Mouse (Mus musculus) gastrocnemius, postnatal 14 days (tissue): ENCODE results near the gene Igflr1. TPM values are rescaled to one million over a fixed set of nuclear protein-coding genes. Genes with fewer than 3 reads are reported as not detected.

Experiments
- DNase-seq: peaks from one replicate; pipeline ENCODE4 v3.0.0; 2021; ENCODE audit warnings: mixed read lengths
- intact Hi-C: fragments of 180-260 bp; cut with DNase I; formaldehyde crosslinking; loops from one replicate; pipeline ENCODE4 v1.15.1; 2025; ENCODE audit warnings: low total_unique reads
- total RNA-seq, 2 experiments: library from RNA; stranded (reverse); gene quantifications; 2 replicates each; pipeline ENCODE4 v1.2.3; 2021

Igflr1 gene
- total RNA-seq, 2 experiments from 2014 or later = 0.60 to 0.88 TPM

GRCm38 (mm10) chr7:30553021-30553589 lies 12.1 kb upstream of the Igflr1 start:
- DNase-seq = peak; percentile 67
- intact Hi-C loops = no loop called here

GRCm38 (mm10) chr7:30553810-30554584 lies 11.2 kb upstream of the Igflr1 start:
- no peak for DNase-seq
- intact Hi-C loops = no loop called here

GRCm38 (mm10) chr7:30556894-30557536 lies 8.2 kb upstream of the Igflr1 start:
- intact Hi-C loops = no loop called here
- no peak for DNase-seq

GRCm38 (mm10) chr7:30557901-30558514 lies 7.2 kb upstream of the Igflr1 start:
- intact Hi-C loops = no loop called here

GRCm38 (mm10) chr7:30558656-30559442 lies 6.4 kb upstream of the Igflr1 start:
- intact Hi-C loops = no loop called here
- no peak for DNase-seq

More at GRCm38 (mm10) chr7:30557901-30558514, 7.2 kb upstream of the Igflr1 start:
- DNase-seq = no peak

GRCm38 (mm10) chr7:30559443-30559954 lies 5.7 kb upstream of the Igflr1 start, which contains the start of gene Lin37:
Gene Lin37 (minus strand): TSS chr7:30559838.
- intact Hi-C loops = no loop called here
- peak; percentile 96 for DNase-seq

- intact Hi-C loops = no loop called here
These were observed 4.9 kb upstream of the Igflr1 start for GRCm38 (mm10) chr7:30560296-30560695.

GRCm38 (mm10) chr7:30562526-30563116 lies 2.6 kb upstream of the Igflr1 start:
- no peak for DNase-seq
- intact Hi-C loops = no loop called here

More at GRCm38 (mm10) chr7:30560296-30560695, 4.9 kb upstream of the Igflr1 start:
- DNase-seq = no peak

- intact Hi-C loops = no loop called here
- peak; percentile 97 for DNase-seq
These were observed 1.9 kb upstream of the Igflr1 start, which contains the start of the genes U2af1l4, Gm49396 and Psenen for GRCm38 (mm10) chr7:30563117-30563905. Gene U2af1l4 (plus strand): TSS chr7:30563301. Gene Gm49396 (plus strand): TSS chr7:30563344. Gene Psenen (minus strand): TSS chr7:30563627.

- DNase-seq = no peak
- intact Hi-C loops = no loop called here
These were observed 1.3 kb upstream of the Igflr1 start for GRCm38 (mm10) chr7:30563906-30564280.

GRCm38 (mm10) chr7:30566033-30566432 lies 806 bp downstream of the Igflr1 start:
- no peak for DNase-seq
- intact Hi-C loops = no loop called here

- no peak for DNase-seq
- intact Hi-C loops = no loop called here
These were observed 2.3 kb downstream of the Igflr1 start for GRCm38 (mm10) chr7:30567555-30567954.

- intact Hi-C loops = no loop called here
- no peak for DNase-seq
These were observed 7.2 kb downstream of the Igflr1 start for GRCm38 (mm10) chr7:30572389-30572788.

GRCm38 (mm10) chr7:30572969-30573368 lies 7.7 kb downstream of the Igflr1 start:
- intact Hi-C loops = no loop called here

GRCm38 (mm10) chr7:30579950-30580349 lies 14.7 kb downstream of the Igflr1 start:
- intact Hi-C loops = no loop called here
- DNase-seq = no peak

More at GRCm38 (mm10) chr7:30572969-30573368, 7.7 kb downstream of the Igflr1 start:
- DNase-seq = peak; percentile 73

GRCm38 (mm10) chr7:30581547-30581946 lies 16.3 kb downstream of the Igflr1 start:
- no peak for DNase-seq
- intact Hi-C loops = no loop called here

GRCm38 (mm10) chr7:30584339-30584738 lies 19.1 kb downstream of the Igflr1 start:
- no peak for DNase-seq
- intact Hi-C loops = no loop called here

- intact Hi-C loops = no loop called here
- DNase-seq = no peak
These were observed 19.9 kb downstream of the Igflr1 start for GRCm38 (mm10) chr7:30585170-30585569.
